Mouse (Mus musculus) CH12.LX (cell line): ENCODE data around the gene Zswim1. TPM values are rescaled to one million over a fixed set of nuclear protein-coding genes. Genes with fewer than 3 reads are reported as not detected.
A peak's percentile ranks its signal among the peaks of the same experiment; 100 is the strongest.

Source experiments
- DNase-seq: peaks from one replicate; pipeline ENCODE4 v3.0.0-alpha.2; 2013; ENCODE audit errors: extremely low read depth
- H3K27ac ChIP-seq: 2 replicates; pipeline ENCODE4 v1.5.1; 2012; ENCODE audit warnings: low read depth, mild to moderate bottlenecking, control low read depth, moderate library complexity; ENCODE audit not compliant: insufficient read depth
- H3K27me3 ChIP-seq: replicated peaks from 2 replicates; pipeline ENCODE3; 2012; ENCODE audit warnings: inconsistent platforms
- H3K36me3 ChIP-seq, 2 experiments: replicated peaks in 1 of 2; 2 replicates each; pipeline versions ENCODE3 to v1.6.1; 2012; ENCODE audit warnings: inconsistent platforms in 1 of 2, low read length in 1 of 2, mild to moderate bottlenecking in 1 of 2, mixed read lengths in 1 of 2, moderate library complexity in 1 of 2; ENCODE audit not compliant: control insufficient read depth in 1 of 2, insufficient read depth in 1 of 2
- H3K4me1 ChIP-seq, 2 experiments: 2 replicates each; pipeline ENCODE4 v1.6.1; 2012; ENCODE audit warnings: inconsistent platforms in 1 of 2, moderate library complexity in 1 of 2; ENCODE audit not compliant: insufficient read depth in 2 of 2, control insufficient read depth in 1 of 2
- H3K4me2 ChIP-seq: 2 replicates; pipeline ENCODE4 v1.6.1; 2012; ENCODE audit warnings: low read depth, mild to moderate bottlenecking, control low read depth; ENCODE audit not compliant: poor library complexity, insufficient read depth, severe bottlenecking
- H3K4me3 ChIP-seq, 3 experiments: fragments of 150-350 bp in 1 of 3; sonication (generic) in 1 of 3; replicated peaks in 1 of 3; 2 replicates each; pipeline versions ENCODE3 to v1.5.1; 2011 to 2012; ENCODE audit warnings: low read depth in 2 of 3, low read length in 2 of 3, mild to moderate bottlenecking in 2 of 3, moderate library complexity in 2 of 3, control low read depth in 1 of 3, improper control_type of control experiment in 1 of 3, inconsistent platforms in 1 of 3, mixed read lengths in 1 of 3; ENCODE audit not compliant: poor library complexity in 1 of 3
- H3K79me2 ChIP-seq: replicated peaks from 2 replicates; pipeline ENCODE4 v1.6.1; 2012; ENCODE audit warnings: mild to moderate bottlenecking, moderate library complexity; ENCODE audit not compliant: control insufficient read depth, poor library complexity, insufficient read depth, severe bottlenecking; ENCODE audit errors: extremely low read depth
- H3K9ac ChIP-seq: 2 replicates; pipeline ENCODE4 v1.6.1; 2012; ENCODE audit warnings: low read depth, mild to moderate bottlenecking, control low read depth, moderate library complexity; ENCODE audit not compliant: insufficient read depth
- H3K9me3 ChIP-seq: replicated peaks from 2 replicates; pipeline ENCODE3; 2012; ENCODE audit warnings: low read length, inconsistent platforms, mixed read lengths
- CTCF ChIP-seq, 2 experiments: IDR thresholded peaks in 1 of 2; conservative IDR thresholded peaks in 1 of 2; 2 replicates each; pipeline ENCODE4 v1.5.1; 2011 to 2012; ENCODE audit warnings: low read depth in 2 of 2, low read length in 2 of 2, improper control_type of control experiment in 1 of 2, inconsistent platforms in 1 of 2, mild to moderate bottlenecking in 1 of 2, moderate library complexity in 1 of 2
- ELF1 ChIP-seq: IDR thresholded peaks from 2 replicates; pipeline ENCODE4 v1.6.1; 2014; ENCODE audit warnings: low read depth, mild to moderate bottlenecking, inconsistent platforms, low read length, improper control_type of control experiment
- GABPA ChIP-seq: IDR thresholded peaks from 2 replicates; pipeline ENCODE4 v1.6.1; 2012; ENCODE audit warnings: low read depth, low read length, improper control_type of control experiment, inconsistent platforms; ENCODE audit not compliant: insufficient replicate concordance
- HCFC1 ChIP-seq: IDR thresholded peaks from 2 replicates; pipeline ENCODE4 v1.6.1; 2012; ENCODE audit warnings: low read depth, mild to moderate bottlenecking, inconsistent platforms, low read length, improper control_type of control experiment
- JUN ChIP-seq: IDR thresholded peaks from 2 replicates; pipeline ENCODE4 v1.6.1; 2011; ENCODE audit warnings: low read depth, mild to moderate bottlenecking, low read length, improper control_type of control experiment, moderate library complexity; ENCODE audit not compliant: insufficient read depth
- MAX ChIP-seq: IDR thresholded peaks from 2 replicates; pipeline ENCODE4 v1.6.1; 2011; ENCODE audit warnings: low read length, improper control_type of control experiment
- MEF2A ChIP-seq: IDR thresholded peaks from 2 replicates; pipeline ENCODE4 v1.6.1; 2014; ENCODE audit warnings: low read depth, mild to moderate bottlenecking, inconsistent platforms, low read length, improper control_type of control experiment, borderline replicate concordance
- MXI1 ChIP-seq: IDR thresholded peaks from 2 replicates; pipeline ENCODE4 v1.6.1; 2011; ENCODE audit warnings: mild to moderate bottlenecking, low read depth, low read length, improper control_type of control experiment
- MYC ChIP-seq: IDR thresholded peaks from 2 replicates; pipeline ENCODE4 v1.6.1; 2011; ENCODE audit warnings: low read depth, mild to moderate bottlenecking, improper control_type of control experiment, low read length
- NELFE ChIP-seq: IDR thresholded peaks from 2 replicates; pipeline ENCODE4 v1.6.1; 2011; ENCODE audit warnings: low read depth, low read length, improper control_type of control experiment
- RAD21 ChIP-seq: IDR thresholded peaks from 2 replicates; pipeline ENCODE4 v1.6.1; 2011; ENCODE audit warnings: low read depth, mild to moderate bottlenecking, low read length, improper control_type of control experiment, moderate library complexity
- RCOR1 ChIP-seq: conservative IDR thresholded peaks from 2 replicates; pipeline ENCODE4 v1.6.1; 2012; ENCODE audit warnings: low read depth, mild to moderate bottlenecking, inconsistent platforms, low read length, improper control_type of control experiment
- SMC3 ChIP-seq: IDR thresholded peaks from 2 replicates; pipeline ENCODE4 v1.6.1; 2011; ENCODE audit warnings: low read depth, low read length, improper control_type of control experiment
- ZKSCAN1 ChIP-seq: IDR thresholded peaks from 2 replicates; pipeline ENCODE4 v1.6.1; 2012; ENCODE audit warnings: low read depth, inconsistent platforms, low read length, improper control_type of control experiment, borderline replicate concordance
- ZMIZ1 ChIP-seq: IDR thresholded peaks from 2 replicates; pipeline ENCODE4 v1.6.1; 2012; ENCODE audit warnings: low read depth, mild to moderate bottlenecking, inconsistent platforms, low read length, improper control_type of control experiment
- dilution Hi-C: fragments of 300-500 bp; cut with MboI; formaldehyde crosslinking; loops from 2 replicates; pipeline ENCODE4 v1.14.3; 2020; ENCODE audit warnings: low sequenced_read_pairs; ENCODE audit not compliant: extremely low pct_unique_long_range_greater_than_20kb, extremely low pct_ligation_motif_present
- in situ Hi-C: fragments of 300-500 bp; cut with MboI; formaldehyde crosslinking; loops from 3 replicates; pipeline ENCODE4 v1.14.3; 2019; ENCODE audit warnings: low sequenced_read_pairs, low pct_ligation_motif_present, low pct_unique_long_range_greater_than_20kb, mixed read lengths
- polyA plus RNA-seq: library from polyadenylated mRNA; unstranded; fragments of >175 nt; gene quantifications from 2 replicates; pipeline ENCODE4 v1.2.1, GENCODE M21; 2012; ENCODE audit warnings: low read depth; ENCODE audit not compliant: insufficient read length
- total RNA-seq, 2 experiments: library from RNA; depleted of rRNA; stranded (reverse); fragments of 300-350 nt in 1 of 2; fragments of >200 nt in 1 of 2; gene quantifications; 2 replicates each; pipeline ENCODE4 v1.2.3; 2012 to 2014

Zswim1 gene
- total and polyA plus RNA-seq, 3 experiments: 5.3 to 13.8 (median 9.5) TPM

DNA sequence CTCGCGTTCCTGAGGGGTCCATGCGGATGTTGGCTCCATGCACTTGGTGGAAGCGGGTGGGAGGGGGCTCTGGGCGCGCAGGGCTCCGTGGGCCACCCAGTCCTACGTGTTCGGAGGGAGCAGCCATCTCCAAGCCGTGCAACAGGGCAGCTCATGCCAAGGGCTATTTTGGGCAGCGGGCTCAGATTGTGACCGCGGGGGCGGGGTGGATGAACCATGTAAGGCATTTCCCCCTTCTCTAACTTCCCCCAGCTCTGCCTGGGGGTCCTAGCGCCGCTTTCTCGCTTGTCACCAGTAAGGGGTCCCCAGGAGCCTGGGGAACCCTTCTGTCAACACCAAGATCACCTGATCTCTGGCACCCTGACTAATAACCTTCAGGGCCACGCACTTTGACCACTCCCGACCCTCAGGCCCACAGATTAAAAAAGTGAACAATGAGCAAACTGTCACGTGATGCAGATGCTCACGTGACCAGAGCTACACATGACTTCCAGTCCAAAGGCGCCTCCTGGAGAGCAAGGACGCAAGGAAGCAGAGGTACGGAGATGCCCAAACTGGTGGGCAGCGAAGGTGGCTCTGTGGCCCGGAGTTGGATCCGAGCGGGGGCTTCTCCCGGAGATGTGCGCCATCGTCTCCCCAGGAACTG is 11.0 kb downstream of the Zswim1 start, which contains the start of gene Neurl2 (continued):
- TF ChIP-seq HCFC1 (peak; percentile 69), RCOR1 (no peak), GABPA (no peak), ZKSCAN1 (no peak), ZMIZ1 (0 out of 2 replicates have a peak, but pooled peaks have one; percentile 11), NELFE (0 out of 2 replicates have a peak, but pooled peaks have one; percentile 13)

GRCm38 (mm10) chr2:164834531-164834930 is 12.0 kb downstream of the Zswim1 start:
- Histone ChIP-seq H3K4me1 (peaks cover 12 to 32% of the 10 kb centered on the region in 2 experiments), H3K27me3 (peaks cover 1% of the 10 kb centered on the region), H3K27ac (no peak overlapping the region), H3K4me2 (peak overlapping the region; percentile 53), H3K9me3 (no peaks in the 10 kb centered on the region), H3K79me2 (no peaks in the 10 kb centered on the region), H3K4me3 (peak overlapping the region; percentile 58 to 70 (median 66)), H3K9ac (no peak overlapping the region), H3K36me3 (peaks cover 29 to 38% of the 10 kb centered on the region in 2 experiments)
- TF ChIP-seq ELF1 (0 out of 2 replicates have a peak, but pooled peaks have one; percentile 12), CTCF (conservative IDR thresholded peaks at IDR 0.05 in 1 of 2, IDR thresholded peaks at IDR 0.05 in 1 of 2; ENCODE audit: low read depth in 2 of 2, low read length in 2 of 2) (peak in 1 of 2 experiments; percentile 38; a peak in 2 of 4 replicates), MXI1 (no peak)
- in situ Hi-C loops (loop anchor here (5.0 kb wide), 1 partner anchor 43 kb away; the partner anchor contains the start of gene Pcif1), dilution Hi-C loops (no loop called here)
- no peak for DNase-seq

- dilution Hi-C loops (no loop called here), in situ Hi-C loops (no loop called here)
- peaks cover 12 to 28% of the 10 kb centered on the region in 2 experiments for H3K4me1 ChIP-seq
- no peak for DNase-seq
- no peak overlapping the region for H3K27ac ChIP-seq
- H3K9ac ChIP-seq: no peak overlapping the region
- H3K4me3 ChIP-seq: no peak overlapping the region
- no peak overlapping the region for H3K4me2 ChIP-seq
- TF ChIP-seq MYC (no peak), ZKSCAN1 (no peak)
- H3K79me2 ChIP-seq: no peaks in the 10 kb centered on the region
- H3K9me3 ChIP-seq: no peaks in the 10 kb centered on the region
- H3K27me3 ChIP-seq: peaks cover 1% of the 10 kb centered on the region
- peaks cover 32 to 43% of the 10 kb centered on the region in 2 experiments for H3K36me3 ChIP-seq
Measured at GRCm38 (mm10) chr2:164835164-164835563, 12.7 kb downstream of the Zswim1 start.

DNA sequence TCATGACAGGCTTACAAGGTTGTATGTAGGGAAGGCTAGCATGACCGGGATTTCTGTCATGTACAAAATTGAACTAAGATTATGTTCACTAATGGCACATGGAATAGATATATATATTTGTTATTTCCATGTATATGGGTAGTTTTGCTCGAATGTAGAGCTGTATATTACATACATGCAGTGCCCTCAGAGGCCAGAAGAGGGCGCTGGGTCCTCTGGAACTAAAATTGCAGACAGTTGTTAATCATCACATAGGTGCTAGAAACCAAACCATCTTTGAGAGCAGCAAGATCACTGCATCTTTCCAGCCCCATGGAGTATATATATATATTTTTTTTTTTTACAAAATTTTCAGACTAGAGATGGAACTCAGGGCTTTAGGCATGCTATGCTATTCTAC is 23.3 kb downstream of the Zswim1 start:
- H3K27ac ChIP-seq: no peak overlapping the region
- TF ChIP-seq JUN (no peak), CTCF (conservative IDR thresholded peaks at IDR 0.05 in 1 of 2, IDR thresholded peaks at IDR 0.05 in 1 of 2; ENCODE audit: low read depth in 2 of 2, low read length in 2 of 2) (peak; percentile 35 to 60; a peak in 3 of 4 replicates), MEF2A (no peak), RAD21 (peak; percentile 43), HCFC1 (no peak), MAX (no peak), SMC3 (peak; percentile 29)
- no peak overlapping the region for H3K9ac ChIP-seq
- no peak overlapping the region for H3K4me3 ChIP-seq
- no peaks in the 10 kb centered on the region for H3K27me3 ChIP-seq
- no peak for DNase-seq
- H3K36me3 ChIP-seq: no peaks in the 10 kb centered on the region
- in situ Hi-C loops: no loop called here
- no peak overlapping the region for H3K4me2 ChIP-seq
- dilution Hi-C loops: no loop called here
- H3K4me1 ChIP-seq: no peaks in the 10 kb centered on the region
- H3K79me2 ChIP-seq: no peaks in the 10 kb centered on the region
- peaks cover 7% of the 10 kb centered on the region for H3K9me3 ChIP-seq
